Mouse (Mus musculus): Measurements from ENCODE around the gene Gli3. TPM values are rescaled to one million over a fixed set of nuclear protein-coding genes. Genes with fewer than 3 reads are reported as not detected.

The Gli3 gene
- polyA plus RNA-seq, 2 experiments: 33.4 to 42.6 TPM

DNA sequence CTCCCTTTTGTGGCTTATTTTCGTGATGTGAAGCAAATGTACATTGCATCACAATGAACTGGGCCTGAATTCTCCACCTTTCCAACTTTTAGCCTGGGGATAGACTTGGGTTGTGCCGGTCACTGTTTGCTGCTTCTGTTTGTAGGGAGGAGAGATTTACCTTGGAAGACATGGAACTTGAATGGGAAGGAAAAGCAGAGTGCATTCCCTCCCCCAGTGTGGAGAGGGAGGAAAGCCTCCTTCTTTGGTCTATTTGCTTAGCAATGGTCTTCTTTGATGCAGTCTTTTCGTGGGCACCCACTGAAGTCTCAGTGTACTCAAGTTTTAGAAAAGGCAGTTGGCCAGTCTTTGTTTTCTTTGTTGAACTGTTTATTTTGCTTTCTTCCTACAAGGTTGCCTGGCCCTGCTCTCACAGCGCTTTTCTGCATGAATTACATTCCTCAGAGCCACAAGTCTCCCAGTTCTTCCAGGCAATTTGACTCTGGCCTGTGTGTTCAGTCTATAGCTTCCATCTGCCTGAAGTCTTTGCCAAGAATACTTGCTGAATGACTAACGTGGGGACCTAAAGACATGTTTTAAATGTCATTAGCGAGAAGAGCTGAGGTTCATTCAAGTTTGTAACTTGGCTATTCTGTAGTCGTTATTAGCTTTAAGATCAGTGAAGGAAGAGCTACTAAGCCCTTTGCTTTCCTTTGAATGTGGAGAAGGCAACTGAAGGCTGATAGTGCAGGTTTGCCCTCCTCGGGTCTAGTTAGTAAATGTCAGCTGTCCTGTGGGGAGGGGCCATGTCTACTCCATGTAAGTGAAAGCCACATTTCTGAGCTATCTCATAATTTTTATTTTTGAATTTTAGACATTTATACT is 161.7 kb downstream of the Gli3 start:
- Histone ChIP-seq H3K4me2 (replicated peaks; ENCODE audit: low read depth, low read length, severe bottlenecking) (no peak overlapping the region), H3K27me3 (ENCODE audit: control insufficient read depth, insufficient read depth, low read length) (no peaks in the 10 kb centered on the region), H3K4me3 (replicated peaks; ENCODE audit: low read length) (no peak overlapping the region), H3K9me3 (ENCODE audit: control insufficient read depth, low read length) (no peaks in the 10 kb centered on the region), H3K27ac (replicated peaks; ENCODE audit: low read depth, low read length) (peak overlapping the region; percentile 59), H3K9ac (ENCODE audit: low read depth, low read length, severe bottlenecking) (no peak overlapping the region), H3K4me1 (ENCODE audit: control insufficient read depth, insufficient read depth, low read length) (peaks cover 35% of the 10 kb centered on the region), H3K36me3 (ENCODE audit: control insufficient read depth, insufficient read depth, low read length) (peaks cover 5% of the 10 kb centered on the region; the same call in 1 of the 2 replicates)
- WGBS: 42% methylated on average over 8 of the region's 8 CpGs
- DNase-seq (ENCODE audit: low spot score) (peak; percentile 68), ATAC-seq (ENCODE audit: low FRiP score, low read depth) (peak; percentile 54; the same call in 1 of the 2 replicates)
- no peak for TF ChIP-seq POLR2A (IDR thresholded peaks at IDR 0.05; ENCODE audit: borderline replicate concordance, extremely low read depth, insufficient read depth, insufficient read length)

DNA sequence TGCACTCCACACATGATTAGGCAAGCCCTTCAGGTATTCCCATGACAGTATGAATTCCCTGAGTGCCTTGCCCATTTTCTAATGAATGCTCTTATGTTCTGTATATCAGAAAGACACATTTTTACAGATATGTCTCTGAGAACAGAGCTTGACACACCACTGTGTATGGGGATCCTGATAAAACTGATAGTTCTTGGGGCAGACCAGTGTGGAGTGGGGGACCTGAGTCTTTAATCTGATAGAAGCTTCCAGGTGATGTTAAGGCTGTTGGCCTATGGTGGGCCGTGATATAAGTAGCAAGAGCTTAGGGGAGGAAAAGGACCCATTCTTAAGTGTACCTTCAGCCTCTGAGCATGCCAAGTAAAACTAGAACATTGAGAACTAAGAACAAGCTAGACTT is 178.5 kb downstream of the Gli3 start:
- no peak for ATAC-seq (ENCODE audit: low FRiP score, low read depth)
- Histone ChIP-seq H3K9me3 (ENCODE audit: control insufficient read depth, low read length) (no peaks in the 10 kb centered on the region), H3K27me3 (ENCODE audit: control insufficient read depth, insufficient read depth, low read length) (no peaks in the 10 kb centered on the region), H3K4me3 (replicated peaks; ENCODE audit: low read length) (no peak overlapping the region), H3K27ac (replicated peaks; ENCODE audit: low read depth, low read length) (no peak overlapping the region), H3K4me1 (ENCODE audit: control insufficient read depth, insufficient read depth, low read length) (no peaks in the 10 kb centered on the region), H3K9ac (ENCODE audit: low read depth, low read length, severe bottlenecking) (no peak overlapping the region), H3K4me2 (replicated peaks; ENCODE audit: low read depth, low read length, severe bottlenecking) (no peak overlapping the region), H3K36me3 (ENCODE audit: control insufficient read depth, insufficient read depth, low read length) (peaks cover 45% of the 10 kb centered on the region)
- WGBS: 100% methylated on average over 1 of the region's 1 CpGs
- no peak for DNase-seq (ENCODE audit: low spot score)
- no peak for TF ChIP-seq POLR2A (IDR thresholded peaks at IDR 0.05; ENCODE audit: borderline replicate concordance, extremely low read depth, insufficient read depth, insufficient read length)

GRCm38 (mm10) chr13:15660502-15660901 is 197.5 kb downstream of the Gli3 start:
- TF ChIP-seq POLR2A (IDR thresholded peaks at IDR 0.05; ENCODE audit: borderline replicate concordance, extremely low read depth, insufficient read depth, insufficient read length): no peak
- ATAC-seq (ENCODE audit: low FRiP score, low read depth) (no peak), DNase-seq (ENCODE audit: low spot score) (no peak)
- Histone ChIP-seq H3K9me3 (ENCODE audit: control insufficient read depth, low read length) (no peaks in the 10 kb centered on the region), H3K9ac (ENCODE audit: low read depth, low read length, severe bottlenecking) (no peak overlapping the region), H3K27me3 (ENCODE audit: control insufficient read depth, insufficient read depth, low read length) (no peaks in the 10 kb centered on the region), H3K27ac (replicated peaks; ENCODE audit: low read depth, low read length) (no peak overlapping the region), H3K4me2 (replicated peaks; ENCODE audit: low read depth, low read length, severe bottlenecking) (no peak overlapping the region), H3K4me3 (replicated peaks; ENCODE audit: low read length) (no peak overlapping the region), H3K36me3 (ENCODE audit: control insufficient read depth, insufficient read depth, low read length) (peaks cover 51% of the 10 kb centered on the region), H3K4me1 (ENCODE audit: control insufficient read depth, insufficient read depth, low read length) (peaks cover 23% of the 10 kb centered on the region)
- WGBS: 82% methylated on average over 5 of the region's 5 CpGs

DNA sequence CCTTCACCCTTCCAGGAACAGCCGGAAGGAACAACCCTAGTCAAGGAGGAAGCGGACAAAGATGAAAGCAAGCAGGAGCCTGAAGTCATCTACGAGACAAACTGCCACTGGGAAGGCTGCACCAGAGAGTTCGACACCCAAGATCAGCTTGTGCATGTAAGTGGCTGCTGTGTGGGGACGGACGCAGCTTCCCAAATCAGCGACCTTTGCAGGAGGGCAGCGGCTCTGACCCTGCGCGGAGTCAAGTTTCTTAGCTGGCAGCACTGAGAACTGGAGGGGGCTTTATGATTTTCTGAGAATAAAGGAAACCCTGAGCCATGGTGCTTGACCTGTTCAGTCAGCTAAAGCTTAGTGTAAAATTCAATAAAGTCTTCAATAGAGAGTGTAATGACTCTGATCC is 199.3 kb downstream of the Gli3 start:
- Histone ChIP-seq H3K9me3 (ENCODE audit: control insufficient read depth, low read length) (no peaks in the 10 kb centered on the region), H3K27ac (replicated peaks; ENCODE audit: low read depth, low read length) (no peak overlapping the region), H3K4me1 (ENCODE audit: control insufficient read depth, insufficient read depth, low read length) (peaks cover 30% of the 10 kb centered on the region), H3K4me2 (replicated peaks; ENCODE audit: low read depth, low read length, severe bottlenecking) (no peak overlapping the region), H3K27me3 (ENCODE audit: control insufficient read depth, insufficient read depth, low read length) (no peaks in the 10 kb centered on the region), H3K9ac (ENCODE audit: low read depth, low read length, severe bottlenecking) (no peak overlapping the region), H3K36me3 (ENCODE audit: control insufficient read depth, insufficient read depth, low read length) (peaks cover 54% of the 10 kb centered on the region), H3K4me3 (replicated peaks; ENCODE audit: low read length) (no peak overlapping the region)
- ATAC-seq (ENCODE audit: low FRiP score, low read depth) (no peak), DNase-seq (ENCODE audit: low spot score) (no peak)
- 44% methylated on average over 10 of the region's 10 CpGs for WGBS
- TF ChIP-seq POLR2A (IDR thresholded peaks at IDR 0.05; ENCODE audit: borderline replicate concordance, extremely low read depth, insufficient read depth, insufficient read length): no peak

DNA sequence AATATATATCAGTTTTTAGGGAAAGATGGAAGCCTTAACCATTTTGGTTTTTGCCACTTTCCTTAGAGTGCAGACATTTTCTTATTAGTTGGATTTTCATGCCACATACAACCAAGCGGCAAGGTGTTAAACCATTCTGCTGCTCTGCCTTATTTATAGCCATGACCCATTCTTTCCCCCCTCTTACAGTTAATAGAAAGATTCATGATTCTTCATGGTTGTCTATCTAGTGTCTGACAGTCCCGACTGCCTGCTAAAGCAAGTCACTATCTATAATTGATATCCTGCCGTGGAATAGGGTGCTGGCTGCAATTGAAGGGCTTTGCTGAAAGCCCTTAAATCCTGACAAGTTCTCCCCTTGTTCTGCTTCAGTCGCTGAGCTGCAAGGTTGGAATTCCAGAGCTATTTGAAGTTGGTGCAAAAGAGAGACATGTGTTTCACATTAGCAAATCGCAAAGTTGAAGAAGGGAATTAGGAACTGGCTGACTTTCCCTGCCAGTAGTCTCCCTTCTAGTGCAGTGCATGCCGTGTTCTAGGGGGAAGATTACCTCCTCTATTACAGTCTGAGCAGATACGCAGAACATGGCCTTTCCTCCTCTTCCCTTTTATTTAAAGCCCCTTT is 201.7 kb downstream of the Gli3 start:
- H3K36me3 ChIP-seq (ENCODE audit: control insufficient read depth, insufficient read depth, low read length): peaks cover 63% of the 10 kb centered on the region
- no peak for TF ChIP-seq POLR2A (IDR thresholded peaks at IDR 0.05; ENCODE audit: borderline replicate concordance, extremely low read depth, insufficient read depth, insufficient read length)

More for the DNA sequence above, 201.7 kb downstream of the Gli3 start:
- Histone ChIP-seq H3K4me1 (ENCODE audit: control insufficient read depth, insufficient read depth, low read length) (peaks cover 30% of the 10 kb centered on the region), H3K27me3 (ENCODE audit: control insufficient read depth, insufficient read depth, low read length) (no peaks in the 10 kb centered on the region), H3K4me2 (replicated peaks; ENCODE audit: low read depth, low read length, severe bottlenecking) (no peak overlapping the region), H3K27ac (replicated peaks; ENCODE audit: low read depth, low read length) (peak overlapping the region; percentile 9; the same call in 1 of the 2 replicates), H3K9me3 (ENCODE audit: control insufficient read depth, low read length) (no peaks in the 10 kb centered on the region), H3K4me3 (replicated peaks; ENCODE audit: low read length) (no peak overlapping the region), H3K9ac (ENCODE audit: low read depth, low read length, severe bottlenecking) (no peak overlapping the region)
- 9% methylated on average over 7 of the region's 7 CpGs for WGBS
- DNase-seq (ENCODE audit: low spot score) (peak; percentile 72), ATAC-seq (ENCODE audit: low FRiP score, low read depth) (peak; percentile 78; the same call in 1 of the 2 replicates)

All from limb, embryonic 14.5 days (tissue).